8 mouse cellular contexts compared by ENCODE assay signal in the genomic region with DNA sequence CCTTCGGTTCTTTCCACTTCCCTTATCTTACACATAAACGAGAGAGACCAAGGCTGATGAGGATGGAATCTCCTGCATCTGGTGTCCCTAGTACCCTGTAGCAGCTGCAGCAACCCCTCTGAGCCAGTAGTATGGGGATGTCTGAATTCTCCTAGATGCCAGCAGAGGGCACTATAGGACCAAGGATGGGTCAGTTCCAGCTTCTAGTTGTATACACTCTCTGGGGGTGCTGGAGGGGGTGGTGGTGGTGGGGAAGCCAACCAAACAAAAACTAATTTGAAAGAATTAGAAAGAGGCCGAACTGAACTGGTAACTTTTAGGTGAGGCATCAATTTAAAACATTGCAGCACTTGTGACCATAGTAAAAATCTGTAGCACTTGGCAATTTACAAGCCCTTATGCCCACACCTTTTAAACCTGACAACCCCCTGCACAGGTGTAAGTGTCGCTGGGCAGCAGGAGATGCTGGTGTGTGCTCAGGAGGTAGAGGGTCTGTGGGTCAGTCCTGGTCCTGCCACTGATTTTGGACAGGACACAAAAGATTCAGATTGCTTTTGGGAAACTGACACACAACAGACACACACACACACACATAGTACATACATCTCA. TPM values are rescaled to one million over a fixed set of nuclear protein-coding genes. Genes with fewer than 3 reads are reported as not detected.
DNase-seq lines count a peak whose midpoint lies in the region; ATAC-seq and TF ChIP-seq lines count a peak whose summit lies in the region.

No protein-coding gene starts in this region.

- ATAC-seq in forebrain, embryonic 16.5 days = peak; percentile 91
- ATAC-seq in hindbrain, embryonic 14.5 days (ENCODE audit: low FRiP score) = peak; percentile 89
- peak; percentile 74 for ATAC-seq in megakaryocyte-erythroid progenitor cell, adult 5-6 weeks (replicated peaks; ENCODE audit: low FRiP score, low TSS enrichment, poor library complexity, severe bottlenecking)

- H3K36me3 ChIP-seq in forebrain, embryonic 16.5 days (ENCODE audit: control insufficient read depth, insufficient read depth) = no peaks in the 10 kb centered on the region
- H3K36me3 ChIP-seq in hindbrain, embryonic 14.5 days (replicated peaks; ENCODE audit: control insufficient read depth, insufficient read depth) = no peaks in the 10 kb centered on the region
- no peaks in the 10 kb centered on the region for H3K36me3 ChIP-seq in small intestine, adult 2 months (ENCODE audit: control insufficient read depth, insufficient read depth, low read length)

- H3K9me3 ChIP-seq in forebrain, embryonic 16.5 days (ENCODE audit: control insufficient read depth, low read length) = no peaks in the 10 kb centered on the region
- no peaks in the 10 kb centered on the region for H3K9me3 ChIP-seq in hindbrain, embryonic 14.5 days (ENCODE audit: control insufficient read depth, low read length)

- no peak overlapping the region for H3K27ac ChIP-seq in forebrain, embryonic 16.5 days (ENCODE audit: low read length)
- no peak overlapping the region for H3K27ac ChIP-seq in hindbrain, embryonic 14.5 days
- H3K27ac ChIP-seq in small intestine, adult 2 months (ENCODE audit: insufficient read depth, low read depth, low read length) = no peak overlapping the region

- DNase-seq in ovary, postnatal 14 days (ENCODE audit: low spot score) = peak; percentile 61
- DNase-seq in ovary, postnatal 10 days (ENCODE audit: low spot score) = no peak
- DNase-seq in cerebellum, adult 18-20 months = peak; percentile 78 to 83
- DNase-seq in hindbrain, embryonic 14.5 days (ENCODE audit: low spot score) = peak; percentile 91
- DNase-seq in layer of hippocampus, postnatal 25 days (ENCODE audit: extremely low spot score in 1 of 2, low spot score in 1 of 2) = peak; percentile 31 to 57

- TF ChIP-seq POLR2A in small intestine, adult 2 months (IDR thresholded peaks at IDR 0.05; ENCODE audit: low read depth, low read length) = no peak

- no peak overlapping the region for H3K4me2 ChIP-seq in forebrain, embryonic 16.5 days (ENCODE audit: low read length)
- no peak overlapping the region for H3K4me2 ChIP-seq in hindbrain, embryonic 14.5 days (replicated peaks)

- whole genome bisulfite sequencing in forebrain, embryonic 16.5 days = 18% methylated on average over 4 of the region's 4 CpGs
- 15% methylated on average over 4 of the region's 4 CpGs for WGBS in hindbrain, embryonic 14.5 days
- 15% methylated on average over 4 of the region's 4 CpGs for WGBS in small intestine, adult 2 months

- no peaks in the 10 kb centered on the region for H3K27me3 ChIP-seq in forebrain, embryonic 16.5 days (replicated peaks; ENCODE audit: control insufficient read depth, insufficient read depth, low read length)
- no peaks in the 10 kb centered on the region for H3K27me3 ChIP-seq in hindbrain, embryonic 14.5 days (ENCODE audit: control insufficient read depth, insufficient read depth, low read length)
- H3K27me3 ChIP-seq in small intestine, adult 2 months (ENCODE audit: control insufficient read depth, insufficient read depth, low read length) = no peaks in the 10 kb centered on the region

- no peak overlapping the region for H3K4me3 ChIP-seq in forebrain, embryonic 16.5 days (replicated peaks; ENCODE audit: low read length)
- H3K4me3 ChIP-seq in hindbrain, embryonic 14.5 days (replicated peaks; ENCODE audit: low read length) = no peak overlapping the region
- H3K4me3 ChIP-seq in small intestine, adult 2 months (ENCODE audit: low read depth, low read length) = no peak overlapping the region

- H3K9ac ChIP-seq in forebrain, embryonic 16.5 days (replicated peaks; ENCODE audit: low read depth, low read length) = no peak overlapping the region
- no peak overlapping the region for H3K9ac ChIP-seq in hindbrain, embryonic 14.5 days

- TF ChIP-seq CTCF in small intestine, adult 2 months (IDR thresholded peaks at IDR 0.05; ENCODE audit: extremely low read depth, insufficient read length, insufficient replicate concordance, low read depth, low read length) = peak; percentile 85; the same call in 1 of the 2 replicates

- H3K4me1 ChIP-seq in forebrain, embryonic 16.5 days (replicated peaks; ENCODE audit: control insufficient read depth, insufficient read depth, low read length) = peaks cover 7% of the 10 kb centered on the region; the same call in 1 of the 2 replicates
- peaks cover 5% of the 10 kb centered on the region; the same call in 1 of the 2 replicates for H3K4me1 ChIP-seq in hindbrain, embryonic 14.5 days (replicated peaks; ENCODE audit: control insufficient read depth, insufficient read depth, low read length)
- H3K4me1 ChIP-seq in small intestine, adult 2 months (ENCODE audit: control insufficient read depth, insufficient read depth, insufficient read length, low read length) = no peaks in the 10 kb centered on the region

RNA-seq across cellular contexts. Expression of gene Max, which starts 38.2 kb away (rescaled TPM):
- polyA plus RNA-seq in forebrain, embryonic 16.5 days (2015; fragmentation: Nextera tagmentation; extraction: Ambion mirVana) = 20.4 and 25.2 TPM in 2 replicates
- polyA plus RNA-seq in hindbrain, embryonic 14.5 days (2014; fragmentation: Nextera tagmentation; extraction: Ambion mirVana) = 47.6 and 52.9 TPM in 2 replicates
- 10 to 100 TPM; 63.6 to 71.3 TPM for total RNA-seq in layer of hippocampus, postnatal 25 days (2021)
- total RNA-seq in megakaryocyte-erythroid progenitor cell, adult 5-6 weeks (2014; fragmentation: Nextera tagmentation) = 108 and 111 TPM in 2 replicates
- 91.3 and 139 TPM in 2 replicates for total RNA-seq in megakaryocyte-erythroid progenitor cell, adult 5-6 weeks (2017)
- polyA plus RNA-seq in small intestine, adult 2 months (2012; rRNA removed) = 34.6 and 99.1 TPM in 2 replicates
